Mouse (Mus musculus): ENCODE data around the gene Prkca.

The Prkca gene

DNA sequence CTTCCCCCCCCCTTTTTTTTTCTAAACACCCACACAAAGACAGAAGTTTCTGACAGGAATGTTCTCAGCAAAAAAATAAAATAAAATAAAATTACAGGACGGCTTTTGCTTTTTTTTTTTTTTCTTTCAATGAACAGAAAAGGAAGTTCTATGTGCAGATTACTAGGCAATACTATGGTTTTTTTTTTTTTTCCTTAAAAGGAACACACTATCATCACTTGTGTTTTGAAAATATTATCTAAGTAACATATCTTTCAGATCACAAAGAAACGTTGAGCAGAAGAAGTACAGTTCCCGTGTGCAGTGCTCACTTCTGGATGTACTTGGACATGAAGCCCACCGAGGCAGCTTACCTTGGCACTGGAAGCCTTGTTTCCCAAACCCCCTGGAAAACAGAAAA is 3.4 kb downstream of the Prkca start:
- DNase-seq (ENCODE audit: low spot score), result no peak

DNA sequence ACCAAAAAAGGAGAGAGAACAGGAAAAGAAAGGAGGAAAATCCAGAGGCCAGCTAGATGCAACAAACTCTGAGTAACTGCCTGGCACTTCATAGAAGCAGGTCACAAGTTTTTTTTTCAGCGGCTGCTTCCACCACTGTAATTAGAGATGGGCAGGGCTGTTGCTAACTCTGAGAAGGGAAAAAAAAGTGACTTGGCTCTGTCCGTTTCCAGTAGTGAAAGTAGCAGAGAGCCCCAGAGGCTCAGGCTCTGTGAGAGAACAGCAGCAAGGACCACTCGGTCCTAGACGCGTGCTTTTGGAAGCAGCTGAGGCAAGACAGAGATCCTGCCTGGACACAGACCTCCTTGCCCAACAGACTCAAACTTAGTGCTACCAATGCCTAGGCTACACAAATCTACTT is 7.3 kb downstream of the Prkca start:
- DNase-seq (ENCODE audit: low spot score), result no peak

DNA sequence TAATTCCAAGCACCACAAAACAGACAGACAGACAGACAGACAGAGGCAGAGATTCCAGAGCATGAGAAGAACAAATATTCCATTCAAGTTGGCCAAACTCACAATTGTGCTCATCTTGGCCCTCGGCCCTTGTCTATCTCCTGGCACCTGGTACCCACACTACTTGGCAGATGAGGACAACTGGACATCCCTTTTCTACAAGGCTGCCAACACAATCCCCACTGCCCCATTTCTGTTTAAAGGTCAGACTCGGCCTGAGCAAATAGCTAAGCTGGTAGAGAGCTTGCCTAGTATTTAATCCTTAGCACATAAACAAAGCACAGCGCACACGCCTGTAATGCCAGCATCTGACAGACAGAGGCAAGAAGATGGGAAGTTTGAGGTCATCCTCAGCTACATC is 8.2 kb downstream of the Prkca start:
- no peak for DNase-seq (ENCODE audit: low spot score)

DNA sequence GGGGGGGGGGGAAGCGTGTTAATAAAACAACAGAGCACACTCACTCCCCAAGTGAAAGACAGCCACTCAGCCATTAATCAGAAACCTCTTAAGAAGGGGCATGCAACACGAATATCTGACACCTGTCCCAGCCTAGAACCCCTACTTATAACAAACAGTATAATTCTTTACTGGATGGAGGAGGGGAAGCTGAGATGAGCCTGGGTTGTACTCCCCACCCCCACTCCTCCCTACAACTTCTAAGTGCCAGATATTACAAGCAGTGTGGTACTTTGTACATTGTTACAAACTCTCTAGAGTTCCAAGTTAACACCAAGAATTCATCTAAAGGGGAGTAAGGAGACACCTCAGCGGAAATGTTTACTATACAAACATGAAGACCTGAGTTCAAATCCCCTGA is 9.1 kb downstream of the Prkca start:
- no peak for DNase-seq (ENCODE audit: low spot score)

DNA sequence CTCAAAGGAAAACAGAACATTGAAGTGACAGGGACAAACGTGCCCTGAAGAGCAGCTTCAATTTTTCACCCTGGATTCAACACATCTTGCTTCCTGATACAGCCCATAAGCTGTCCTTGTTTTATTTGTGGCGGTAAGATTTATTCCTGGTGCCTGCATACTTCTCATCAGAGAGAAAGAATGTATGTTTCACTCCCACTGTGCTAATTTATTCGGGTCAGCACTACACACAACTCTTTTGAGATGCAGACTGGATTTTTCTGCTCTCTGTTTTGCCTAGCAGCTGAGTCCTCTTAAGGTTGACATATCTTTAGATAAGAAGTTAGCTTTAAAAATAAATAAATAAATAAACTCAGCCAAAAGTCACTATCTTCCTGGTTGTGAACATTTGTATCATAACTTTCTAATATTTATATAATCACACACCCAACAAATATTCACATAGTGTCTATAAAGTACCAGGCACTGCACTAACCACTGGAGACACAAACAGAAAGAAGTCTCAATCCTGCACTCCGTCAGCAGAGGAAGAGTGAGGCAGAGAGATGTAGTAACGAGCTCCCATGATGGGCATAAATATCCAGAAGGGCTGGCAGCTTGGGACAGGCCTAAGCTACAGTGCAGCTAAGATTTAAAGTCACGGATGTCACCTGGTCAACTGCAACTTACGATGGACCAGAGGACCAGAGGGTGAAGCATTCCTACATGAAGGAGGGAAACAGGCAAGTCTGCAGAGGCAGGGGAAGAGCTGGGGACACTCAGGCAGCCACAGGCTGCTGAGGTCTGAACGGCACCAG is 9.9 kb downstream of the Prkca start:
- DNase-seq (ENCODE audit: low spot score), result no peak

DNA sequence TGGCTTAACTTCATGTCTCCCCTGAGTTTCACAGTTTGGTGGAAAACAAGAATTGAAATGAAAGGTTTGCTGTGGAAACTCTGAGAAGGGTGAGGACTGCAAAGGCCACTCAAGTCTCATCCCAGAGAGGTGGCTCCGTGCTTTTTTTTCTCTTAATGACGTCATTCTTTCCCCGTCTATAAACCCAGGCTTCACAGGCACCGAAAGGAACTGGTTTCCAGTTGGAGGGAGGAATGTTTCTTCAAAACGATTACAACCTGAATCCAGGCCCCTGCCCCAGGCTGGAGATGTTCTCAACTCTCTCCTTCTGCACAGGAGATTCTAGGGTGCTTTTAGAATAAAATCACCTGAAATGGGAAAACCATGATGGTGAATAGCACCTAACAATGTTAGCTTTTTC is 10.7 kb downstream of the Prkca start:
- DNase-seq (ENCODE audit: low spot score), result no peak

DNA sequence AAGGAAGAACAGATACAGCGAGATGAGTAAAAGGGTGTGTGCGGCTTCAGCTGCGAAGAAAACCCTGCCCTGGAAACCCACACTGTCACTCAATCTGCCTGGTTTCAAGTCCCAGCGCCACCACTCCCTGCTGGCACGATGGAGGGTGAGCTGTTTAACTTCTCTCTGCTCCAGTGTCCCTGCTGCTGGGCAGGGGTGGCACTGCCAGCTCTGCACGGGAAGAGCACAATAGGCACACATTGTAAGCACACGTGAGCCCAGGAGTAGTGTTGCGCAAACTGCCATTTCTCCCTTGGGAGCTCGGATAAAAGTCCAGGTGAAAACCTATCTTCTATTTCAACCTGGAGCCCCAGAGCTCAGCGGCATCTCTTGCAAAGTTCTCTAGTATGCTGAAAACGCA is 12.9 kb downstream of the Prkca start:
- DNase-seq (ENCODE audit: low spot score), result no peak

DNA sequence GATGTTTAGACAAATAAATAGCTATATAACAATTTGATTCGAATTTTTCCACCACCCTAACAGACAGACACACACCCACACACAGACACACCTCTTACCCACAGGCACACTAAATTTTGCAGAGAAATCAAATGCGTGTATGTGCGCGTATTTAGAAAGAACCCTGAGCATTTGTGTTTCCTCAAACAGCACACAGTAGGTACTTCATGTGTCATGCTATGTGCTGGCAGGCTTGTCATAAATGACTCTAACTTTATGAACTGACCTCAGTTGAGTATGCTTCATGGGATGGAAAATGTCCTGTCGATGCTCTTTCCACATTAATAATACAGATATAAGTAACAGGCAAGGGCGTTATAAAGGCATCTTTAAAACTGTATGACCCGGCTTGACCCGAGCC is 17.8 kb downstream of the Prkca start:
- DNase-seq (ENCODE audit: low spot score), result no peak

DNA sequence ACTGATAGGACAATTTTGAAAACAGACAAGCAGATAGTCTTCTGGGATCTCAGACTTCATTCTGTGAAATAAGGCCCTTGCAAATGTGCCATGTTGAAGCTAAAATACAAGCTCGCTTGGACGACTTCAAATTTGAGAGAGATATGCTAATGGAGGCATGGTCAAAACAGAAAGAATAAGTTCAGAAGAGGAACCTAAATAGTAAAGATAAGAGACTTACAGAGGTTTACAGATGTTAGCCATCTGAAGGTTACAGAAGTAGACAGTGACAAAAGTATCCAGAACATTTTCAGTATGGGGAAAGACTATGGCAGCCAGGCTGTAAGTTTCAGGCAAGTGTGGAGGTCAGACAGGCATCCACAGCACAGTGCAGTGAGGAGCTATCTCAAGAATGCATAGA is 21.6 kb downstream of the Prkca start:
- DNase-seq (ENCODE audit: low spot score), result no peak

DNA sequence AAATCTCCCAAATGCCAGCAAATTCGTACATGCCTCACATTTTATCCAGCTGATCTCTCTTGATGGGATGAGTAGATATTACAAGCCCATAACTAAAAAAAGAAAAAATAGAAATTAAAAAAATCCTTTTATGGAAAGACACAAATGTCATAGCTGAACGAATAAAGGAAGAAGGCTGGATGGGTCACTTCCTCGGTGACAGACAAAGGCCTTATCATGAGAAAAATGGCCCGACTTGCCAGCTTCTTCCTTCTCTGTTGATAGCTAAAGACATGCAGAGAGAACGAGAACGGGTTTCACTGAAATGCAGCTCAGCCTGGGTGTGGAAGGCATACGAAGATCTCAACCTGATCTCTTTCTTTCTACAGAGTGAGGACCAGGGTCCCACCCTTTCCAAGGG is 23.2 kb downstream of the Prkca start:
- DNase-seq (ENCODE audit: low spot score), result no peak

DNA sequence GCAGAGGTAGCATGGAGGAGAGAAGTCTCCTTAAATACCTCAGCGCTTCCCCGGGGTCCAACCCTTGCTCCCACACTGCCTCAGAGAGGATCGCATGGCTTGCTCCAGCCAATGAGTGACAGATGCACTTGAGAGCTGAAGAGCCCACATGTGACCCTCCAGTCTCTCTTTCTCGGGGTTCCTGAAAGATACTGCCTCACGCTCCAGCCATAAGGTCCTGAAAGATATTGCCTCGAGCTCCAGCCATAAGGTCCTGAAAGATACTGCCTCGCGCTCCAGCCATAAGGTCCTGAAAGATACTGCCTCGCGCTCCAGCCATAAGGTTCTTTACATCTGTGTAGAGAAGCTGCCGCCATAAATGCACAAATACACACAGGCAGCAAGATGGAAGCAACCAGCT is 24.6 kb downstream of the Prkca start:
- DNase-seq (ENCODE audit: low spot score), result no peak

DNA sequence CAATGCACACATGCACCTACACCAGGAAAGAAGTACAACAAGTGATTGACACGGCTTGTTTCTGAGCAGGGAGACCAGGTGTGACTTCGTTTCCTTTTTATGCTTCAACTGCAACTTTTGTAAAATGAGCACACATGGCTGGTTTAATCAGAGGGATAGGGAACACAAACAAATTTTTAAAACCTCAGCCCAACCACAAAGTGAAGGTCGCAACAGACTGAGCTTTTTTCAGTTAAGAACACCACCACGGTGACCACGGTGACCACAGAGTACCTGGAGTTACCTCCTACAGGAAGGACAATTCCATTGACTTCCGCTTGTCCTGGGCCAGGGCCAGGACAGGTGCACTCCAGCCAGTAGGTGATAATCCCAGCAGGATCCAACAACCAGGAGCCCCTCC is 25.9 kb downstream of the Prkca start:
- DNase-seq (ENCODE audit: low spot score), result no peak

DNA sequence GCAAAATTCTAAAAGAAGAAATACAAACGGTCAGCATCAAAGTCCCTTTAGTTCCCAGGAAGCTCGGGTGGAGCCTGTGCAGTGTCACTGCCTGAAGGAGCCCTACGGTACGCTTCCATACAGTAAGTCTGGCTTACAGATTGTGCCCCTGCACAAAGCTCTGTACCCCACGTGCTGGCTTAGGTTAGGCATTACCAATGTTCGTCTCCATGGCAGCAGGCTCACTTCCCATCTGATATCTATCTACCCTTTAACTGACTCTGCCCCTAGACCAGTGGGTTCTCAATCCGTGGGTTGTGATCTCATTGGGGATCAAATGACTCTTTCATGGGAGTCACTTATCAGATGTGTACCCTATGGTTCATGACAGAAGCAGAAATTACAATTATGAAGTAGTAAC is 28.0 kb downstream of the Prkca start:
- no peak for DNase-seq (ENCODE audit: low spot score)

DNA sequence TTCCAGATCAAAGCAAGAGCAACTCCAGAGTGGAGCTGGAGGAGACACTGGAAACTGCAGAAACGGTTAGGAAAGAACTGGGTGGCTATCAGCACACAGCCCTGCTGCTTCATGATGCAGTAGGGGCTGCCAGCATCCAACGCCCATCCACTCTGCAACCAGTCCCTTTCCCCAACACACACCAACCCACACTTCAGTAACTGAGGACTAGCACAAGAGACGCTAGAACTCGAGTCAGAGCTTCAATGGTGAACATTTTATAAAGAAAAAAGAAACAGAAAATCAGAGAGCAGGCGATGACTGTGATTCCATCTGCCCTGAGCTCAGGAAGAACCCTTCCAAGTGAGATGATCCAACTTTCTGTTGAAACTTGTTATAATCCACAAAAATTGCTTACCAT is 31.2 kb downstream of the Prkca start:
- DNase-seq (ENCODE audit: low spot score), result no peak

DNA sequence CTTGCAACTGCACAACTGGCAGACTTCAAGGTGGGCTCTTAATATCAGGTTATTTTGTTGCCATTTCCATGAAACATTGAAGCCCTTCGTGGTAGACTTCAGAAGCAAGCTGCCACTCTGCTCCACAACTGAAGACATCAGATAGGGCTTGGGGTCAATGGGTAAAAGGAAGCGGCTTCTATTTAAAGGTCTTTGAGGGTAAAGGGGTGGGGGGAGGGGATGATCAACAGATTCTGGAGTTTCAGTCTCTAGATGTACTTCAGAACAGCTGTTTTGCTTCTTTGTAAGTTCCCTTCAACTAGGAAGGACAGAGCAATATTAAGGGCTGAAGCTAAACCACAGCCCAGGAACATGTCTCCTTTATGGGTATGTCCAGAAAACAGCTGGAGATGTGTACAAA is 31.8 kb downstream of the Prkca start:
- DNase-seq (ENCODE audit: low spot score), result no peak

DNA sequence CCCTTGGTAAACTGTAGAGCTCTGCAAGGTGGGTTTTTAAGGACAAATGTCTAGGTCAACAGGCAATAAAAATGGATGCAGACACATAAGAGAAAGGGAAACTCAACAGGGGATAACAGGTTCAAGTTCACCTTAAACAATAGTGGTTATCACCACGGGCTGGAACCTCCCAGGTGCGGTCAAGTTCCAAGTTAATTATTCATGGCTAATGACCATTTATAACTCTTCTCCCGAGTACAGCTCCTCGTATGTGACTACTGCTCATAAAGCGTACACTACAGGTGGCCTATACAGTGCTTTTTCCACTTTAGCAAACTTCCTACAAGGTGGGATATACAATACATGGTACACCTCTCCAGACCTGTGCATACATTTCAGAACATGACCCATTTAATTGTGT is 33.9 kb downstream of the Prkca start:
- DNase-seq (ENCODE audit: low spot score), result no peak

DNA sequence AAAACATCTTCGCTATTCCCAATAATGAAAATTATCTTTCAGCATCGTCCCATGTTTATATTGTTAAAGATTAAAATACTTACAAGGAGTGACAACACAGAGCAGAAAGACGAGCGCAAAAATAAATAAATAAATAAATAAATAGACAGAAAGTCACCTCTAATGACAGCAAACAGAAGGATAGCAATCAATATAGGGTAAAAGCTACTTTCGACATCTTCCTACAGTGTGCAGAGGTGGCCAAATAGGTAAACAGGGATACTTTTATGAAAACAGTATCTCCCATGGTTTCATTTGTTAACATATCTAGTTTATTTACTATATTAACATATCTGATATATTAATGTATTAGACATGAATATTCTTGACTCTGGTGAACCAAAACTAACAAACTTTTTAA is 35.5 kb downstream of the Prkca start:
- no peak for DNase-seq (ENCODE audit: low spot score)

DNA sequence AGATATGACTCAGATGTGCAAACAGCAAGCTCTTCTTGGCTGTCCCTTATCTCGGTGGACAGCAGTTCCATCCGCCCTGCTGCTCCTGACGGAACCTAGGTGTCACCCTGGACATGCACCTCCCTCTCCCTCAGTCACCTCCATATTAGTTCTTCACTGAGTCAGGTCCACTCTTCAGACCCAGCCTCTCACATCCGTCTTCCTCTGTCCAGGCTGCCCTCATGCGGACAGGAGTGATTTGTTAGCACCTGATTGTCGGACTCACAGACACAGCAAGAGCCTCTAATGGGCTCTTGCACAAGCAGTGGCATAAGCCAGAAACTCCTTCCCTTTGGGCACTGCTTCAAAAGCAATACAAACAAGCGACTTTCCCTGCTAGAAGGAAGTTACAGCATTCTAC is 36.5 kb downstream of the Prkca start:
- no peak for DNase-seq (ENCODE audit: low spot score)

DNA sequence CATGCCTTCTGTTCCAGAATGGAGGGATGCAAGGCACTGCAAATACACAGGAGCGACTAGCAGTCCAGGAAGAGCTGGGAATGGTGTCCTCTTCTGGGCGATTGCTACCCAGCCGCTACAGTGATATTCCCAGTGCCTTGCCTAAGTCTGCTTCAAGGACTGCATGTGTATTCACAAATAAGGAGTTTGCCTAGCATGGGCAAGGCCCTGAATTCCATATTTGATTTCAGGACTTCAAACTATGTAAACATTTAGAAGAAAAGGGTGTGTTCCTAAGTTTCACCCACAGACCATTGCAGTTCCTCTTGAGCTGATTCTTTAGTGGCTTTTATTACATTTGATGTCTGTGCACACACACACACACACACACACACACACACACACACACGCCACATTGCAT is 39.9 kb downstream of the Prkca start:
- no peak for DNase-seq (ENCODE audit: low spot score)

DNA sequence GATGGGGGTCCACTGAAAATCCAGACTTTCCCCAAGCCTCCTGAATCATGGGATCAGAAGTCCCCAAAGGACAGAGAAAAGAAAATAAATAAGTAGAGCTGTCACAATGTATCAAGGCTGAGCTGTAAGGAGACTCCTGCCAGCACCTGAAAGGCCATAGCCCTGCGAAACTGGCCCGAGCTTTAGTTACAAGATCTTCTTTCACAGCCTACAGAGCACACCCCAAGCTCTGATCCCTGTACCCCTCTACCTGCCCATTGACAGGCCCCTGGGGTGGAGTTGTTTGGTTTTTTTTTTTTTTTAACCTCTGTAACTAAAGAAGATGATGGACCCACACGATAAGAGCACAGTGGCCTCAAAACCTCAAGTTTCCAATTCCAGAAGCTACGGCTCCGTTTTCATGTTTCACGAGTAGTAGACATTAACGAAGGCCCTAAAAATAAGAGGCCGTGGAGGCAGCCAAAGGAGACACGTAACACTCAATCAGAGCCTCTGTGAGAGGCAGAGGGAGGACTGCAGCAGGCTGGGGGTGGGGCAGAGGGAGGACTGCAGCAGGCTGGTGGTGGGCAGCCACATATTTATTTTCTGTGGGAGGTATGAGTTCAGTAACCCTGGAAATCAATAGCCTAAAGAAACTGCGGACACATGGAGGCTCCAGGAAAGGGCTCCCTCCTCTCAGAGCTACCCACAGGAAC is 41.8 kb downstream of the Prkca start:
- DNase-seq (ENCODE audit: low spot score), result no peak

DNA sequence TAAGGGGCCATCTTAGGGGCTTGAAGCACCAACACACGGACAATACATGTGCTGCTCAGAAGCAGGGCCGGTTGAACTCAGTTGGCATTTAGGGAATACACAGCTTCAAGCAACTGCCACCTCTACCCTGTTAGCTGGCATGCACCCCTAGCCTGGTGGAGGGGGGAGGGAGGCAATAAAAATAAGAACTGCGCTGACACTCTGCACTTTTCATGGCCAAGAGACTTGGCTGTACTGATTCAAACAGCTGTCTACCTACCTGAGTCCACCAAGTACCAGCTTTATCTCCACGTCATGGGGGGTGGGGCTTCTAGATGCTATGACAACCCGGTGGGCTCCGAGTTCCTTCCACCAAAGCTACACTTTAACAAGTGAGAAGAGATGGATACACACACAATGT is 42.7 kb downstream of the Prkca start:
- DNase-seq (ENCODE audit: low spot score), result no peak

DNA sequence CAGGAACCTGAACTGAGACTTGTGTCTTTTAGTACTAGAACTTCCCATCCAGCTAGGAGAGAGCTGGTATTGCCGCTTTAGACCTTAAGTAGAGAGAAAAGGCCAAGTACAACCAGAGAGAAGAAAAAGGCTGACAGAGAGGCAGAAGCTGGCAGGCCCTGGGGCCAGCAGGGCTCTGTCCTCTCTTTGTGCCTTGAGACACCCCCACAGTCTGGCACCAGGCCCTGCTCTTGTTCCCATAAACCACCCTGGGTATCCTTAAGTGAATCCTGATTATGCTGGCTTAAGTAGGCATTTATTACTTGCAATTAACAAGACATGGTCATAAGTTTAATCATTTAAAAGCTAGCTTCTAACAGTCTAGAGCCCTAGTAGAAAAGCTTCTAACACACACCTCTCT is 43.3 kb downstream of the Prkca start:
- no peak for DNase-seq (ENCODE audit: low spot score)

DNA sequence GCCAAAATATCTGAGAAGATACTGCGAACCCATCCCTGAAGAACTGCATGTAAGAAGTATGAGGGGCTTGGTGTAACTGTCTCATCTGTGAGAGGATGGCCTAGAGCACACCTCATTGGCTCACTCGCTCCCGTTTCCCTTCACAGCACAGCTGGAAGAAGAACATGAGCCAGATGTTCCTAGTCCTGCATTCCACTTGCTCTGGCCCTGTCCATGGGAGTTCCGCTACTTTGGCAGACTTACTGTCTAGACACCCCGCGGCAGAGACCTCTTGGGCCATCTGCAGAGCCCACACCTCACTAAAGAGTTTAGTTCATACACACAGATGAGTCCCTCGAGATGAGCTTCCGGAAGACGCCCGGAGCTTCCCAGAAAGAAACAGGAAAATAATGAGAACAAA is 43.8 kb downstream of the Prkca start:
- no peak for DNase-seq (ENCODE audit: low spot score)

DNA sequence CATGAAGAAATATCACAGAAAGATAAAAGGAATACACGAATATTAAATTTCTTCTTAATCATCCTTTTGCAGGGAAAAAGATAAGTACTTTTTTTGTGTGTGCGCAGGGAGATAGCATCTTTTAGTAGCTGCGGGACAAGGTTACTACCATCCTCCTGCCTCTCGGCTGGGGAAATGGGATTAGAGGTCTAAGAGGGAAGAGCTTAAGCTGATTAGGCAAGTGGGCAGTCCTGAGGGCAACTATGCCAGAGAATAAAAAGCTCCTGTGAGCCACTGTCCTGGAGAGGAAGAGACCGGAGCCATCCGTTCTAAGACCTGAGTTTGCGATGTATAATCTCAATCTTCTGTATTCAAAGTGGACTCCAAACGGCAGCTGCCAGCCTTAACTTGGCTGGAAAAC is 45.8 kb downstream of the Prkca start:
- no peak for DNase-seq (ENCODE audit: low spot score)
